Mouse (Mus musculus) liver, postnatal 0 days (tissue): ENCODE measurements around the gene Tbc1d8. TPM values are rescaled to one million over a fixed set of nuclear protein-coding genes. Genes with fewer than 3 reads are reported as not detected.
A peak's percentile ranks its signal among the peaks of the same experiment; 100 is the strongest.

Experiments
- ATAC-seq: fragments of 200-750 bp; cut with Nextera tagmentation; 2 replicates; pipeline ENCODE4 v1.8.0; 2017; ENCODE audit warnings: mild to moderate bottlenecking, moderate library complexity
- DNase-seq: peaks from one replicate; pipeline ENCODE4 v3.0.0-alpha.2; 2016
- H3K27ac ChIP-seq: fragments of 300-500 bp; sonication (generic); 2 replicates; pipeline ENCODE4 v1.5.1; 2014; ENCODE audit warnings: antibody characterized with exemption, moderate library complexity, mild to moderate bottlenecking, low read depth
- H3K27me3 ChIP-seq: fragments of 300-500 bp; sonication (generic); 2 replicates; pipeline ENCODE4 v1.6.1; 2014; ENCODE audit warnings: low read length, control low read depth, mixed read lengths; ENCODE audit not compliant: insufficient read depth
- H3K36me3 ChIP-seq: fragments of 300-500 bp; sonication (generic); replicated peaks from 2 replicates; pipeline ENCODE4 v1.6.1; 2014; ENCODE audit warnings: mild to moderate bottlenecking, control low read depth, low read length, moderate library complexity, mixed read lengths; ENCODE audit not compliant: insufficient read depth
- H3K4me1 ChIP-seq: fragments of 300-500 bp; sonication (generic); 2 replicates; pipeline ENCODE4 v1.6.1; 2014; ENCODE audit warnings: antibody characterized with exemption, mild to moderate bottlenecking, control low read depth; ENCODE audit not compliant: insufficient read depth
- H3K4me2 ChIP-seq: fragments of 300-500 bp; sonication (generic); 2 replicates; pipeline ENCODE4 v1.6.1; 2014; ENCODE audit warnings: low read depth, mild to moderate bottlenecking, low read length, moderate library complexity, mixed read lengths
- H3K4me3 ChIP-seq: fragments of 300-500 bp; sonication (generic); 2 replicates; pipeline ENCODE4 v1.5.1; 2014; ENCODE audit warnings: low read depth, low read length
- H3K9ac ChIP-seq: fragments of 300-500 bp; sonication (generic); replicated peaks from 2 replicates; pipeline ENCODE4 v1.6.1; 2014; ENCODE audit warnings: mild to moderate bottlenecking, moderate library complexity
- H3K9me3 ChIP-seq: fragments of 300-500 bp; sonication (generic); 2 replicates; pipeline ENCODE4 v1.6.1; 2016; ENCODE audit warnings: mild to moderate bottlenecking, control low read depth, low read length, mixed read lengths
- CTCF ChIP-seq: sonication (generic); IDR thresholded peaks from 2 replicates; pipeline ENCODE4 v1.5.1; 2016; ENCODE audit warnings: antibody characterized with exemption, low read depth
- EP300 ChIP-seq: IDR thresholded peaks from 2 replicates; pipeline ENCODE4 v1.6.1; 2016; ENCODE audit warnings: antibody characterized with exemption, low read depth, mild to moderate bottlenecking
- WGBS: fragments of 180-500 bp; shearing (Covaris S2); extraction: QIAGEN DNeasy Blood & Tissue Kit; methylation state at CpG from one replicate; pipeline ENCODE4 v1.1.7; 2014; ENCODE audit not compliant: insufficient replicate concordance; 5-methylcytosine and 5-hydroxymethylcytosine counted together
- polyA plus RNA-seq: library from polyadenylated mRNA; unstranded; fragments of >200 nt; fragmentation: Nextera tagmentation; extraction: Ambion mirVana; gene quantifications from 2 replicates; pipeline ENCODE4 v1.2.1, GENCODE M21; 2015

The Tbc1d8 gene
- polyA plus RNA-seq, 1 experiment from 2014 or later, result 8.8 TPM

- H3K4me2 ChIP-seq, result no peak overlapping the region
- no peaks in the 10 kb centered on the region for H3K9me3 ChIP-seq
- H3K36me3 ChIP-seq, result 0 out of 2 replicates have a peak, but pooled peaks cover 6% of the 10 kb centered on the region
- TF ChIP-seq EP300 (no peak), CTCF (no peak)
- 84% methylated on average over 5 of the region's 5 CpGs for WGBS
- H3K9ac ChIP-seq, result no peak overlapping the region
- DNase-seq (no peak), ATAC-seq (no peak)
- no peak overlapping the region for H3K4me3 ChIP-seq
- H3K4me1 ChIP-seq, result no peaks in the 10 kb centered on the region
- H3K27me3 ChIP-seq, result no peaks in the 10 kb centered on the region; the same call in 1 of the 2 replicates
- H3K27ac ChIP-seq, result no peak overlapping the region
Observed at GRCm38 (mm10) chr1:39343242-39343641, 135.3 kb downstream of the Tbc1d8 start.

DNA sequence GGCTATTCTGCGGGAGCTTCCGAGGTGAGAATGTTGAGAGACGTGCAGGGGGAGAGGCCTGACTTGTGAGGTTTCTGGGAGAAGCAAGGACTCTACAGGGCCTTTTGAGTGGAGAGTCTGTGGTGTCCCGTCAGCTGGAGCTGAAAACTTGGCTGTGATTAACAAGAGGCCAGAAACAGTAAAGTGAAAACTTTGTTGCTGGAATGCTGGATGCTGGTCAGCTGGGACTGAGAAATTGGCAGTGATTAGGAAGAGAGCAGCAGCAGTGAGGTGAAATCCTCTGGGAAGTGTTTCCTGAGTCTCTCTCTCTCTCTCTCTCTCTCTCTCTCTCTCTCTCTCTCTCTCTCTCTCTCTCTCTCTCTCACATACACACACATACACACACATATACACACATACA lies 136.7 kb downstream of the Tbc1d8 start:
- Histone ChIP-seq H3K27me3 (no peaks in the 10 kb centered on the region; the same call in 1 of the 2 replicates), H3K9ac (no peak overlapping the region), H3K27ac (no peak overlapping the region), H3K36me3 (0 out of 2 replicates have a peak, but pooled peaks cover 7% of the 10 kb centered on the region), H3K4me1 (no peaks in the 10 kb centered on the region), H3K4me2 (no peak overlapping the region), H3K9me3 (no peaks in the 10 kb centered on the region), H3K4me3 (no peak overlapping the region)
- WGBS, result 76% methylated on average over 4 of the region's 4 CpGs
- no peak for ATAC-seq
- TF ChIP-seq EP300, result no peak
- TF ChIP-seq CTCF, result no peak
- no peak for DNase-seq

DNA sequence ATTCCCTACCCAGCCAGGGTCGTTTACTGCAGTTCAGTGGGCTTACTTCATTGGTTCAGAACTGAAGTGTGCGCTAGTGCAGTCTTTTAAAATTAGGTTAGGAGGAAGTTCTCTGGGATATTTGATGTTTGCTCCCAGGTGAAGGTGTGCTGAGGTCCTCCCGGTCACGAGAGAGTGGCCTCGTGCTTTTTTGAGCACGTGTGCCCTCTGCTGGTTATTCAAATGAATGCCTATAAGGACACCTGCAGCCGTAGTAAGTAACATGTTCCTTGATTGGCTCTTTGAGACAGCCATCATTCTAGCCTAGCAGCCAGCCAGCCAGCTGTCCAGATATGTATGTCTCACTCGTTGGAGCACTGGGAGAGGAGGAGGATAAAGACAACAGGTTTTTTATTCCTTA lies 137.9 kb downstream of the Tbc1d8 start:
- ATAC-seq (peak; percentile 62), DNase-seq (peak; percentile 37)
- Histone ChIP-seq H3K27ac (no peak overlapping the region), H3K4me1 (no peaks in the 10 kb centered on the region), H3K9me3 (no peaks in the 10 kb centered on the region), H3K9ac (no peak overlapping the region), H3K36me3 (0 out of 2 replicates have a peak, but pooled peaks cover 4% of the 10 kb centered on the region), H3K27me3 (no peaks in the 10 kb centered on the region; the same call in 1 of the 2 replicates), H3K4me3 (no peak overlapping the region), H3K4me2 (no peak overlapping the region)
- TF ChIP-seq EP300 (no peak), CTCF (peak; percentile 78)
- 17% methylated on average over 8 of the region's 8 CpGs for WGBS

DNA sequence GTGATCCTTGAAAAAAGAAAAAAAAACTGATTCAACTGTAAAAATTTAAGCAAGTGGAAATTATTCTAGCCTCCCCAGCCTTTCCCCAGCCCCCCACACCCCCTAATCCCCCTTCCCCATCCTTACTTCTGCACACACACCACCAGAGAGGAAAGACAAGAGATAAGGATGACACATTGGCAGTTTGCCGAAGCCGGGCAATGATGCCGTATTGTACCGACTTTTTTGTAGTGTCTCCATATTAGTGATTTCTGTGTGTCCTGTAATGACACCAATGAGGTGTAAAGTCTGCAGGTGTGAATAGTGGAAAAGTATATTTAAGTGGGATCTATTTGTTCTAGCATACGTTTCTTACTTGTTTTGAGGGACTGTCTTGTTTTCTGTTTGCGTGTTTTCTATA lies 138.4 kb downstream of the Tbc1d8 start:
- H3K4me2 ChIP-seq, result no peak overlapping the region
- H3K36me3 ChIP-seq, result 0 out of 2 replicates have a peak, but pooled peaks cover 4% of the 10 kb centered on the region
- no peak overlapping the region for H3K9ac ChIP-seq
- DNase-seq (no peak), ATAC-seq (no peak)
- H3K4me1 ChIP-seq, result no peaks in the 10 kb centered on the region
- WGBS, result 55% methylated on average over 6 of the region's 6 CpGs
- TF ChIP-seq CTCF (no peak), EP300 (no peak)
- no peaks in the 10 kb centered on the region for H3K9me3 ChIP-seq
- no peak overlapping the region for H3K4me3 ChIP-seq
- H3K27me3 ChIP-seq, result no peaks in the 10 kb centered on the region; the same call in 1 of the 2 replicates
- H3K27ac ChIP-seq, result no peak overlapping the region

DNA sequence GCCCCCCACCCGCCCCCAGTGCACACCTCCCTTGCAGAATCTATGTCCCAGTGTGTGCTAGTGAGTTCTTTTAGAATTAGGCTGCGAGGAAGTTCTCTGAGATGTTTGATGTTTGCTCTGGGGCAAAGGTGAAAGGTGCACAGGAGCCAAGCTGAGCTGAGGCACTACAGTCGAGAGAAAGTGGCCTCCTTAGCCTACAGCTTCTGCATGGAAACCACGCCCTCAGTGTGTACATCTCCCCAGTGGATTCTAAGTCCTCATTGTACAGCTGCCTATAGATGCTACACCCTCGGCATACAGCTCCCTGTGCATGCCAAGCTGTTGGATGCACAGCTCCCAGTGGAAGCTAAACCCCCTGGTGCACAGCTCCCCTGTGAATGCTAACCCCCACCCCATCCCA lies 139.1 kb downstream of the Tbc1d8 start:
- Histone ChIP-seq H3K4me3 (no peak overlapping the region), H3K27me3 (no peaks in the 10 kb centered on the region), H3K36me3 (peaks cover 4% of the 10 kb centered on the region; the same call in 1 of the 2 replicates), H3K4me1 (no peaks in the 10 kb centered on the region), H3K9ac (no peak overlapping the region), H3K4me2 (no peak overlapping the region), H3K9me3 (no peaks in the 10 kb centered on the region), H3K27ac (no peak overlapping the region)
- no peak for TF ChIP-seq CTCF
- no peak for TF ChIP-seq EP300
- ATAC-seq, result no peak
- 42% methylated on average over 5 of the region's 5 CpGs for WGBS
- no peak for DNase-seq

- peaks cover 4% of the 10 kb centered on the region; the same call in 1 of the 2 replicates for H3K36me3 ChIP-seq
- WGBS, result 70% methylated on average over 10 of the region's 10 CpGs
- DNase-seq, result no peak
Observed at GRCm38 (mm10) chr1:39338831-39339230, 139.7 kb downstream of the Tbc1d8 start.

GRCm38 (mm10) chr1:39336788-39337187 lies 141.8 kb downstream of the Tbc1d8 start:
- Histone ChIP-seq H3K27ac (no peak overlapping the region), H3K9me3 (no peaks in the 10 kb centered on the region), H3K4me2 (no peak overlapping the region), H3K4me1 (no peaks in the 10 kb centered on the region), H3K9ac (no peak overlapping the region), H3K27me3 (no peaks in the 10 kb centered on the region), H3K4me3 (no peak overlapping the region), H3K36me3 (peaks cover 4% of the 10 kb centered on the region; the same call in 1 of the 2 replicates)
- ATAC-seq (no peak), DNase-seq (no peak)
- TF ChIP-seq CTCF, result no peak
- WGBS, result 69% methylated on average over 8 of the region's 8 CpGs

More at GRCm38 (mm10) chr1:39338831-39339230, 139.7 kb downstream of the Tbc1d8 start:
- ATAC-seq, result no peak
- H3K4me2 ChIP-seq, result no peak overlapping the region
- no peaks in the 10 kb centered on the region for H3K9me3 ChIP-seq
- TF ChIP-seq EP300 (no peak), CTCF (no peak)
- no peak overlapping the region for H3K9ac ChIP-seq
- H3K4me3 ChIP-seq, result no peak overlapping the region
- no peaks in the 10 kb centered on the region for H3K27me3 ChIP-seq
- H3K27ac ChIP-seq, result no peak overlapping the region
- no peaks in the 10 kb centered on the region for H3K4me1 ChIP-seq
